ENCODE assay signal across 13 mouse cellular contexts in genomic region chr4:119632721-119633120, GRCm38 (mm10). TPM values are rescaled to one million over a fixed set of nuclear protein-coding genes. Genes with fewer than 3 reads are reported as not detected.
DNase-seq lines count a peak whose midpoint lies in the region; ATAC-seq lines count a peak whose summit lies in the region.
"Had no signal": no experiment of that assay in that cellular context is flagged by ENCODE, and none has a peak within 500 bp of the region (broad histone marks: within the 10 kb centered on the region; RNA-seq: fewer than 3 reads in every experiment).

No protein-coding gene starts in this region.

- no peak overlapping the region for H3K4me3 ChIP-seq in hindbrain, embryonic 12.5 days
- no peak overlapping the region for H3K4me3 ChIP-seq in hindbrain, embryonic 16.5 days (ENCODE audit: low read length)
- H3K4me3 ChIP-seq in limb, embryonic 10.5 days, result no peak overlapping the region
- H3K4me3 ChIP-seq: embryonic facial prominence, embryonic 10.5 days; limb, embryonic 13.5 days had no signal

- H3K9me3 ChIP-seq in hindbrain, embryonic 12.5 days (replicated peaks), result no peaks in the 10 kb centered on the region
- H3K9me3 ChIP-seq in hindbrain, embryonic 16.5 days (ENCODE audit: control insufficient read depth, low read length), result no peaks in the 10 kb centered on the region
- H3K9me3 ChIP-seq in limb, embryonic 10.5 days (replicated peaks), result no peaks in the 10 kb centered on the region
- H3K9me3 ChIP-seq: embryonic facial prominence, embryonic 10.5 days; G1E; limb, embryonic 13.5 days had no signal

- DNase-seq in frontal cortex, postnatal 10 days (ENCODE audit: low spot score in 2 of 2), result no peak
- peak; percentile 71 for DNase-seq in MEL-GATA-1-ER (ENCODE audit: extremely low read depth, low read depth)
- peak; percentile 15 for DNase-seq in limb, embryonic 10.5 days (ENCODE audit: low spot score)
- DNase-seq in right cerebral cortex, postnatal 25 days, result no peak
- DNase-seq: gastrocnemius, postnatal 36 days; thymus, postnatal 25 days had no signal

- WGBS in hindbrain, embryonic 12.5 days, result 73% methylated on average over 7 of the region's 7 CpGs
- WGBS in hindbrain, embryonic 16.5 days, result 54% methylated on average over 7 of the region's 7 CpGs
- WGBS in limb, embryonic 10.5 days, result 79% methylated on average over 7 of the region's 7 CpGs

- peak; percentile 18; the same call in 1 of the 2 replicates for ATAC-seq in frontal cortex, adult (ENCODE audit: low TSS enrichment)
- no peak for ATAC-seq in hindbrain, embryonic 12.5 days (ENCODE audit: low FRiP score)
- no peak for ATAC-seq in hindbrain, embryonic 16.5 days
- ATAC-seq in cerebellum, adult (ENCODE audit: insufficient number of reproducible peaks, low FRiP score, low TSS enrichment), result no peak

- H3K9ac ChIP-seq in hindbrain, embryonic 12.5 days, result no peak overlapping the region
- H3K9ac ChIP-seq in hindbrain, embryonic 16.5 days (ENCODE audit: low read depth, low read length), result no peak overlapping the region
- H3K9ac ChIP-seq: limb, embryonic 13.5 days had no signal

- peaks cover 13% of the 10 kb centered on the region for H3K36me3 ChIP-seq in hindbrain, embryonic 12.5 days
- peaks cover 4% of the 10 kb centered on the region; the same call in 1 of the 2 replicates for H3K36me3 ChIP-seq in hindbrain, embryonic 16.5 days (ENCODE audit: control insufficient read depth, insufficient read depth, low read length)
- peaks cover 28% of the 10 kb centered on the region for H3K36me3 ChIP-seq in limb, embryonic 10.5 days

- peak overlapping the region; percentile 48 for H3K27ac ChIP-seq in hindbrain, embryonic 12.5 days
- no peak overlapping the region for H3K27ac ChIP-seq in hindbrain, embryonic 16.5 days (ENCODE audit: low read depth, low read length)
- H3K27ac ChIP-seq in limb, embryonic 10.5 days, result no peak overlapping the region
- H3K27ac ChIP-seq: embryonic facial prominence, embryonic 10.5 days; limb, embryonic 13.5 days had no signal

- peaks cover 30% of the 10 kb centered on the region for H3K4me1 ChIP-seq in hindbrain, embryonic 12.5 days
- H3K4me1 ChIP-seq in hindbrain, embryonic 16.5 days (ENCODE audit: control insufficient read depth, insufficient read depth, low read depth, low read length), result peaks cover 9% of the 10 kb centered on the region; the same call in 1 of the 2 replicates
- H3K4me1 ChIP-seq in limb, embryonic 10.5 days, result peaks cover 34% of the 10 kb centered on the region

- H3K4me2 ChIP-seq in hindbrain, embryonic 12.5 days (replicated peaks), result no peak overlapping the region
- no peak overlapping the region for H3K4me2 ChIP-seq in hindbrain, embryonic 16.5 days (ENCODE audit: low read length)
- H3K4me2 ChIP-seq: limb, embryonic 13.5 days had no signal

- H3K27me3 ChIP-seq in hindbrain, embryonic 12.5 days, result no peaks in the 10 kb centered on the region
- no peaks in the 10 kb centered on the region for H3K27me3 ChIP-seq in hindbrain, embryonic 16.5 days (replicated peaks; ENCODE audit: control insufficient read depth, insufficient read depth, low read length)
- no peaks in the 10 kb centered on the region for H3K27me3 ChIP-seq in limb, embryonic 10.5 days (ENCODE audit: low read depth, poor library complexity, severe bottlenecking)
- H3K27me3 ChIP-seq: limb, embryonic 13.5 days had no signal

RNA-seq across cellular contexts. Expression of gene Guca2a, which starts 4.8 kb away (rescaled TPM):
- not detected in 2 replicates for polyA plus RNA-seq in hindbrain, embryonic 12.5 days (2016; fragmentation: Nextera tagmentation; extraction: Ambion mirVana)
- not detected in 2 replicates for polyA plus RNA-seq in hindbrain, embryonic 16.5 days (2015; fragmentation: Nextera tagmentation; extraction: Ambion mirVana)
- polyA plus RNA-seq in limb, embryonic 10.5 days (2016; fragmentation: Nextera tagmentation; extraction: Ambion mirVana), result not detected in 2 replicates
- polyA plus RNA-seq: embryonic facial prominence, embryonic 10.5 days; G1E; limb, embryonic 13.5 days had no signal

RNA-seq across cellular contexts. Expression of gene Guca2b, which starts 26.0 kb away (rescaled TPM):
- polyA plus RNA-seq in hindbrain, embryonic 12.5 days (2016; fragmentation: Nextera tagmentation; extraction: Ambion mirVana), result not detected in 2 replicates
- not detected in 2 replicates for polyA plus RNA-seq in hindbrain, embryonic 16.5 days (2015; fragmentation: Nextera tagmentation; extraction: Ambion mirVana)
- polyA plus RNA-seq in limb, embryonic 10.5 days (2016; fragmentation: Nextera tagmentation; extraction: Ambion mirVana), result not detected in 2 replicates
- polyA plus RNA-seq: embryonic facial prominence, embryonic 10.5 days; G1E; limb, embryonic 13.5 days had no signal

Comparison
In these comparisons a context has a peak if more than half of its experiments do, and no peak if none do; other contexts are left out.
1. DNase-seq: peak in MEL-GATA-1-ER (single experiment) and limb, embryonic 10.5 days (single experiment); none in frontal cortex, postnatal 10 days (0 of 2) and right cerebral cortex, postnatal 25 days (single experiment).